8 mouse cellular contexts compared by ENCODE assay signal in the genomic region with DNA sequence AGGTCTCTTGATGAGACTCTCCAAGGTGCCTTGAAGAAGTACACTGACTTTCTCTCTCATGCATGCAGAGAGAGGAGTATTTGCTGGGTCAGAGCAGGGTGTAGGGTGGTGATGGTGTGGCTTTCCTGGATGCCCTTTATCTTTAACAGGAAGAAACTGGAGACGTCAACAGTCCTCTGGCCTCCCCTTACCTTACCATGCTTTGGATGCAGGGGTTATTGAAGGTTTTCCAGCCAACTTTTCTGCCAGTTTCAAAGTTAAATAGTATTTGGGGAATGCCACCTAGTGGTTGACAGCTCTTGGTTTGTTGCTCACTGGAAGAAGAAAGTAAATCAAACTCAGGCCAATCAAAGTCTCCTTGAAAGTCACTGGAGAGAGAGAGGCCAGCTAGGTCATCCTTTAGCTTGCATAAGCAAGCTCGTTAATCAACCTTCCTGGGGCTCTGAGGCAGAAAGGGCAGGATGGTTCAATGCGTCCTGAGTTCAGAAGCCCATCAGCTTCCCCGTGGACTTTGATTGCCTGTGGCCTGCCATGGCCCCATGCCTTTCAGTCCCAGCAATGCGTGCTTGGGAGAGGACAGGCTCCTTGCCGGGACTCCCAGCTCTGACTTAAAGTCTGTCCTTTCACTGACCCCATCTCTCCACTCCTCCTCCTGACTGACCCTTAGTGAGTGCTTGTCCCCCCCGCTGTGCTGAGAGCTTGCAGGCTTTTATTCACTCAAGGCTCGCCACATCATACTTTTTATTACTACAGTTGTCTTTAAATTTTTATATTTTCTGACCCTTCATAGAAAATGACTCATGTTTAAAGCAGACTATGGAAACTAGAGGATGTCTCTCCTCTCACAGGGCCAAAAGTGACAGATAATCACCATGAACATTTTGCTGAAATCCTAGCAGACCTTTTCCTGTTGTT. TPM values are rescaled to one million over a fixed set of nuclear protein-coding genes. Genes with fewer than 3 reads are reported as not detected.
DNase-seq lines count a peak whose midpoint lies in the region; ATAC-seq and TF ChIP-seq lines count a peak whose summit lies in the region.

No protein-coding gene starts in this region.

- ATAC-seq in hindbrain, embryonic 12.5 days (ENCODE audit: low FRiP score): no peak
- peak; percentile 67 for ATAC-seq in CD4-positive, CD25-positive, alpha-beta regulatory T cell, adult 4 months
- peak; percentile 27 to 53; a peak in 1 of 4 replicates for ATAC-seq in hematopoietic stem cell, adult 5-6 weeks (replicated peaks in 1 of 2; ENCODE audit: insufficient read depth in 1 of 2, low FRiP score in 2 of 2, low TSS enrichment in 1 of 2, low read depth in 1 of 2, poor library complexity in 2 of 2, severe bottlenecking in 2 of 2)
- ATAC-seq in limb, embryonic 15.5 days (ENCODE audit: insufficient number of reproducible peaks, low FRiP score, low TSS enrichment, low read depth): peak; percentile 64; the same call in 1 of the 2 replicates

- peaks cover under 1% of the 10 kb centered on the region for H3K27me3 ChIP-seq in hindbrain, embryonic 10.5 days (ENCODE audit: insufficient read depth, poor library complexity, severe bottlenecking)
- no peaks in the 10 kb centered on the region for H3K27me3 ChIP-seq in hindbrain, embryonic 12.5 days
- H3K27me3 ChIP-seq in limb, embryonic 15.5 days: peaks cover 4% of the 10 kb centered on the region; the same call in 1 of the 2 replicates
- H3K27me3 ChIP-seq in small intestine, adult 2 months (ENCODE audit: control insufficient read depth, insufficient read depth, low read length): no peaks in the 10 kb centered on the region

- peak overlapping the region; percentile 41 for H3K27ac ChIP-seq in hindbrain, embryonic 10.5 days
- H3K27ac ChIP-seq in hindbrain, embryonic 12.5 days: no peak overlapping the region
- no peak overlapping the region for H3K27ac ChIP-seq in cortical plate, adult 2 months (ENCODE audit: insufficient read depth, low read length)
- no peak overlapping the region; the same call in 1 of the 2 replicates for H3K27ac ChIP-seq in limb, embryonic 15.5 days
- no peak overlapping the region for H3K27ac ChIP-seq in small intestine, adult 2 months (ENCODE audit: insufficient read depth, low read depth, low read length)

- no peaks in the 10 kb centered on the region for H3K9me3 ChIP-seq in hindbrain, embryonic 10.5 days
- H3K9me3 ChIP-seq in hindbrain, embryonic 12.5 days (replicated peaks): no peaks in the 10 kb centered on the region
- H3K9me3 ChIP-seq in limb, embryonic 15.5 days: no peaks in the 10 kb centered on the region

- H3K4me2 ChIP-seq in hindbrain, embryonic 12.5 days (replicated peaks): no peak overlapping the region
- H3K4me2 ChIP-seq in limb, embryonic 15.5 days: 0 out of 2 replicates have a peak overlapping the region, but pooled peaks have one; percentile 0

- no peaks in the 10 kb centered on the region for H3K36me3 ChIP-seq in hindbrain, embryonic 10.5 days
- H3K36me3 ChIP-seq in hindbrain, embryonic 12.5 days: no peaks in the 10 kb centered on the region
- H3K36me3 ChIP-seq in limb, embryonic 15.5 days: no peaks in the 10 kb centered on the region
- no peaks in the 10 kb centered on the region for H3K36me3 ChIP-seq in small intestine, adult 2 months (ENCODE audit: control insufficient read depth, insufficient read depth, low read length)

- no peak for TF ChIP-seq POLR2A in cortical plate, adult 2 months (IDR thresholded peaks at IDR 0.05; ENCODE audit: extremely low read depth, insufficient read depth, low read length)
- no peak for TF ChIP-seq POLR2A in small intestine, adult 2 months (IDR thresholded peaks at IDR 0.05; ENCODE audit: low read depth, low read length)

- 16% methylated on average over 8 of the region's 8 CpGs for WGBS in hindbrain, embryonic 10.5 days
- 10% methylated on average over 8 of the region's 8 CpGs for WGBS in hindbrain, embryonic 12.5 days
- 23% methylated on average over 8 of the region's 8 CpGs for WGBS in limb, embryonic 15.5 days
- 34% methylated on average over 8 of the region's 8 CpGs for WGBS in small intestine, adult 2 months

- peaks cover 33% of the 10 kb centered on the region for H3K4me1 ChIP-seq in hindbrain, embryonic 10.5 days (replicated peaks)
- peaks cover 16% of the 10 kb centered on the region; the same call in 1 of the 2 replicates for H3K4me1 ChIP-seq in hindbrain, embryonic 12.5 days
- no peaks in the 10 kb centered on the region for H3K4me1 ChIP-seq in cortical plate, adult 2 months (ENCODE audit: control insufficient read depth, insufficient read depth, low read length)
- H3K4me1 ChIP-seq in limb, embryonic 15.5 days: peaks cover 9% of the 10 kb centered on the region
- 0 out of 2 replicates have a peak, but pooled peaks cover 2% of the 10 kb centered on the region for H3K4me1 ChIP-seq in small intestine, adult 2 months (ENCODE audit: control insufficient read depth, insufficient read depth, insufficient read length, low read length)

- peak; percentile 49 for DNase-seq in hindbrain, embryonic 10.5 days (ENCODE audit: low spot score)
- no peak for DNase-seq in ovary, postnatal 10 days (ENCODE audit: low spot score)

- H3K9ac ChIP-seq in hindbrain, embryonic 12.5 days: no peak overlapping the region
- no peak overlapping the region for H3K9ac ChIP-seq in limb, embryonic 15.5 days

- no peak overlapping the region for H3K4me3 ChIP-seq in hindbrain, embryonic 10.5 days
- no peak overlapping the region for H3K4me3 ChIP-seq in hindbrain, embryonic 12.5 days
- H3K4me3 ChIP-seq in cortical plate, adult 2 months (ENCODE audit: insufficient read depth, low read length): no peak overlapping the region
- no peak overlapping the region for H3K4me3 ChIP-seq in limb, embryonic 15.5 days
- H3K4me3 ChIP-seq in small intestine, adult 2 months (ENCODE audit: low read depth, low read length): no peak overlapping the region

- peak; percentile 14; the same call in 1 of the 2 replicates for TF ChIP-seq CTCF in cortical plate, adult 2 months (IDR thresholded peaks at IDR 0.05; ENCODE audit: extremely low read depth, insufficient read depth, low read length)
- peak; percentile 1; the same call in 1 of the 2 replicates for TF ChIP-seq CTCF in small intestine, adult 2 months (IDR thresholded peaks at IDR 0.05; ENCODE audit: extremely low read depth, insufficient read length, insufficient replicate concordance, low read depth, low read length)

RNA-seq across cellular contexts. Expression of gene Mdm1, which starts 31.3 kb away (rescaled TPM):
- 52.1 and 53.5 TPM in 2 replicates for polyA plus RNA-seq in hindbrain, embryonic 10.5 days (2016; fragmentation: Nextera tagmentation; extraction: Ambion mirVana)
- polyA plus RNA-seq in hindbrain, embryonic 12.5 days (2016; fragmentation: Nextera tagmentation; extraction: Ambion mirVana): 49.8 and 50.7 TPM in 2 replicates
- 1 to 10 TPM; 7.6 to 7.8 TPM for polyA plus RNA-seq in CD4-positive, CD25-positive, alpha-beta regulatory T cell, adult 4 months (2017; shearing (Covaris generic))
- 11.3 and 12.0 TPM in 2 replicates for polyA plus RNA-seq in cortical plate, adult 2 months (2012; rRNA removed)
- 26.6 and 58.0 TPM in 2 replicates for total RNA-seq in hematopoietic stem cell, adult 5-6 weeks (2017)
- polyA plus RNA-seq in limb, embryonic 15.5 days (2015; fragmentation: Nextera tagmentation; extraction: Ambion mirVana): 20.7 and 21.3 TPM in 2 replicates
- polyA plus RNA-seq in small intestine, adult 2 months (2012; rRNA removed): 0.75 and 1.4 TPM in 2 replicates
